ENCODE assay signal across 16 mouse cellular contexts in the genomic region with DNA sequence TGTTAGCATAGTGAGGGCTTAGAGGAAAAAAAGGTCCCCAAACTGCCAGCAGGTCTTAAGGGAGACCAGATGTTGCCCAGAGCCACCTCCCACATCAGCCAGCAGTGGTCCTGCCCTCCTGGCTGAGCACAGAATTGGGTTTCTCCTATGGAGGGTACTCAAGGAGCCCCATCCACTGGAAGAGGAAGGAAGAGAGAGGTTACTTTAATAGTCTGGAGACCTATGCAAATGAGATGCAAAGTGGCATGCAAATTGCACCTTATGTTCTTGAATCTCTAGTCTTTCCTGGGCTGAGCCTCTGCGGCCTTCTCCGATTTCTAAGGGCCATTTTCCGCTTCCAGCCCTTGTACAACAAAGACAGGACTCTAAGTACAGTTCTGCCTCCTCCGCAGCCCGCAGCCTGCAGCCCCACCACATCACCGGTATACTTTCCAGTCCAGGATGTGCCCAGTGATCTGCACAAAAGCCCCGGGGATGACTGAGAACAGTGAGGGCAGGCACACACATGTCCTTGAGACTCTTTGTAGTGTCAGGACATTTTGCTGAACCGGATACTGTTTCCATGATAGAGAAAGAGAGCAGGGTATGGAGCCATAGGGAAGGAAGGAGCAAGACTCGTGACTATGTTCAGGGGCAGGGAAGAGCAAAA. TPM values are rescaled to one million over a fixed set of nuclear protein-coding genes. Genes with fewer than 3 reads are reported as not detected.
DNase-seq lines count a peak whose midpoint lies in the region; ATAC-seq and TF ChIP-seq lines count a peak whose summit lies in the region.
"Had no signal": no experiment of that assay in that cellular context is flagged by ENCODE, and none has a peak within 500 bp of the region (broad histone marks: within the 10 kb centered on the region; RNA-seq: fewer than 3 reads in every experiment).

No protein-coding gene starts in this region.

- TF ChIP-seq POLR2A in CH12.LX (IDR thresholded peaks at IDR 0.05; ENCODE audit: low read depth, low read length), result peak; percentile 81
- TF ChIP-seq POLR2A in ES-Bruce4 (IDR thresholded peaks at IDR 0.05; ENCODE audit: insufficient read depth, low read length), result peak; percentile 26

- no peaks in the 10 kb centered on the region for H3K79me2 ChIP-seq in CH12.LX (replicated peaks; ENCODE audit: control insufficient read depth, extremely low read depth, insufficient read depth, poor library complexity, severe bottlenecking)

- in situ Hi-C loops in CH12.LX (cut with MboI; ENCODE audit: low pct_ligation_motif_present, low pct_unique_long_range_greater_than_20kb, low sequenced_read_pairs), result no loop called here

- DNase-seq in CH12.LX (ENCODE audit: extremely low read depth), result peak; percentile 96
- DNase-seq in embryonic facial prominence, embryonic 14.5 days (ENCODE audit: low spot score), result peak; percentile 33
- peak; percentile 63 for DNase-seq in limb, embryonic 11.5 days (ENCODE audit: low spot score)
- no peak for DNase-seq in T-cell, adult 2 months (ENCODE audit: low spot score)
- DNase-seq in cerebellum, adult 9-10 months, result no peak
- DNase-seq in ovary, adult 18-20 months (ENCODE audit: low spot score), result no peak
- DNase-seq: cerebellum, postnatal 14 days; heart, adult 18-20 months; heart, postnatal 14 days; kidney, adult 2 months; lung, postnatal 4 days; right cerebral cortex, postnatal 4 days had no signal

- dilution Hi-C loops in CH12.LX (cut with MboI; ENCODE audit: extremely low pct_ligation_motif_present, extremely low pct_unique_long_range_greater_than_20kb, low sequenced_read_pairs), result no loop called here

- 29% methylated on average over 9 of the region's 9 CpGs for WGBS in embryonic facial prominence, embryonic 14.5 days
- WGBS in limb, embryonic 11.5 days, result 50% methylated on average over 9 of the region's 9 CpGs

- peak overlapping the region; percentile 39 for H3K27ac ChIP-seq in CH12.LX (ENCODE audit: insufficient read depth, low read depth)
- peak overlapping the region; percentile 96 for H3K27ac ChIP-seq in ES-Bruce4 (ENCODE audit: insufficient read depth, low read length)
- peak overlapping the region; percentile 67 for H3K27ac ChIP-seq in embryonic facial prominence, embryonic 14.5 days (replicated peaks; ENCODE audit: low read depth, low read length)
- H3K27ac ChIP-seq in limb, embryonic 11.5 days (replicated peaks; ENCODE audit: low read depth, low read length), result peak overlapping the region; percentile 73
- H3K27ac ChIP-seq: liver, embryonic 15.5 days had no signal

- no peaks in the 10 kb centered on the region for H3K9me3 ChIP-seq in CH12.LX (replicated peaks; ENCODE audit: low read length)
- H3K9me3 ChIP-seq in ES-Bruce4 (replicated peaks; ENCODE audit: control insufficient read depth, insufficient read depth, low read length, poor library complexity, severe bottlenecking), result no peaks in the 10 kb centered on the region
- H3K9me3 ChIP-seq in embryonic facial prominence, embryonic 14.5 days (ENCODE audit: control insufficient read depth, low read length), result no peaks in the 10 kb centered on the region
- no peaks in the 10 kb centered on the region for H3K9me3 ChIP-seq in limb, embryonic 11.5 days (ENCODE audit: control insufficient read depth, low read length)
- H3K9me3 ChIP-seq: G1E; liver, embryonic 15.5 days had no signal

- no peak; the same call in 1 of the 2 replicates for ATAC-seq in embryonic facial prominence, embryonic 14.5 days (ENCODE audit: low read depth)
- no peak for ATAC-seq in limb, embryonic 11.5 days (ENCODE audit: insufficient number of reproducible peaks, low FRiP score, low TSS enrichment, low read depth)

- H3K27me3 ChIP-seq in CH12.LX (replicated peaks) (no peaks in the 10 kb centered on the region), ES-Bruce4 (ENCODE audit: control insufficient read depth, insufficient read depth, low read length, poor library complexity, severe bottlenecking) (no peaks in the 10 kb centered on the region)
- H3K27me3 ChIP-seq in embryonic facial prominence, embryonic 14.5 days (replicated peaks; ENCODE audit: control insufficient read depth, insufficient read depth, low read length), result no peaks in the 10 kb centered on the region
- H3K27me3 ChIP-seq in limb, embryonic 11.5 days (ENCODE audit: control insufficient read depth, insufficient read depth, low read length), result 0 out of 2 replicates have a peak, but pooled peaks cover 3% of the 10 kb centered on the region

- H3K36me3 ChIP-seq in CH12.LX (replicated peaks in 1 of 2; ENCODE audit: control insufficient read depth in 1 of 2, insufficient read depth in 1 of 2, low read length in 1 of 2), result no peaks in the 10 kb centered on the region
- H3K36me3 ChIP-seq in ES-Bruce4 (ENCODE audit: control insufficient read depth, insufficient read depth, low read length, poor library complexity, severe bottlenecking), result no peaks in the 10 kb centered on the region
- H3K36me3 ChIP-seq in embryonic facial prominence, embryonic 14.5 days (ENCODE audit: control insufficient read depth, insufficient read depth, low read length), result no peaks in the 10 kb centered on the region
- no peaks in the 10 kb centered on the region for H3K36me3 ChIP-seq in limb, embryonic 11.5 days (ENCODE audit: control insufficient read depth, insufficient read depth, low read length)
- H3K36me3 ChIP-seq: G1E; liver, embryonic 15.5 days had no signal

- TF ChIP-seq EP300 in CH12.LX (IDR thresholded peaks at IDR 0.05; ENCODE audit: low read length), result peak; percentile 79
- 0 out of 2 replicates have a peak, but pooled peaks have one; percentile 30 for TF ChIP-seq EP300 in ES-Bruce4 (IDR thresholded peaks at IDR 0.05; ENCODE audit: insufficient read depth, low read depth, low read length)

- TF ChIP-seq RAD21 in CH12.LX (IDR thresholded peaks at IDR 0.05; ENCODE audit: low read depth, low read length), result no peak; the same call in 1 of the 2 replicates

- H3K4me3 ChIP-seq in CH12.LX (replicated peaks in 1 of 3; ENCODE audit: low read depth in 2 of 3, low read length in 2 of 3, poor library complexity in 1 of 3) (peak overlapping the region in 1 of 3 experiments; percentile 19), ES-Bruce4 (ENCODE audit: low read depth, low read length) (peak overlapping the region; percentile 31)
- no peak overlapping the region for H3K4me3 ChIP-seq in embryonic facial prominence, embryonic 14.5 days (ENCODE audit: low read depth, low read length)
- H3K4me3 ChIP-seq in limb, embryonic 11.5 days (ENCODE audit: low read depth, low read length), result no peak overlapping the region
- H3K4me3 ChIP-seq: liver, embryonic 15.5 days; myocyte had no signal

- TF ChIP-seq CTCF in CH12.LX (conservative IDR thresholded peaks at IDR 0.05 in 1 of 2, IDR thresholded peaks at IDR 0.05 in 1 of 2; ENCODE audit: low read depth in 2 of 2, low read length in 2 of 2) (no peak; a peak in 1 of 4 replicates), ES-Bruce4 (IDR thresholded peaks at IDR 0.05; ENCODE audit: low read depth, low read length) (no peak)

- peaks cover 22 to 73% of the 10 kb centered on the region in 2 experiments for H3K4me1 ChIP-seq in CH12.LX (ENCODE audit: control insufficient read depth in 1 of 2, insufficient read depth in 2 of 2)
- peaks cover 15% of the 10 kb centered on the region for H3K4me1 ChIP-seq in ES-Bruce4 (ENCODE audit: control insufficient read depth, insufficient read depth, low read length)
- H3K4me1 ChIP-seq in embryonic facial prominence, embryonic 14.5 days (ENCODE audit: control insufficient read depth, insufficient read depth, low read length), result peaks cover 15% of the 10 kb centered on the region
- H3K4me1 ChIP-seq in limb, embryonic 11.5 days (ENCODE audit: control insufficient read depth, insufficient read depth, low read length), result peaks cover 22% of the 10 kb centered on the region
- H3K4me1 ChIP-seq: liver, embryonic 15.5 days had no signal

- H3K9ac ChIP-seq in CH12.LX (ENCODE audit: insufficient read depth, low read depth) (no peak overlapping the region; the same call in 1 of the 2 replicates), ES-Bruce4 (ENCODE audit: low read depth, poor library complexity, severe bottlenecking) (0 out of 2 replicates have a peak overlapping the region, but pooled peaks have one; percentile 20)
- no peak overlapping the region; the same call in 1 of the 2 replicates for H3K9ac ChIP-seq in embryonic facial prominence, embryonic 14.5 days (ENCODE audit: low read depth, low read length)
- H3K9ac ChIP-seq in limb, embryonic 11.5 days (ENCODE audit: low read length), result no peak overlapping the region; the same call in 1 of the 2 replicates
- H3K9ac ChIP-seq: liver, embryonic 15.5 days had no signal

- H3K4me2 ChIP-seq in CH12.LX (ENCODE audit: insufficient read depth, low read depth, poor library complexity, severe bottlenecking), result no peak overlapping the region
- no peak overlapping the region for H3K4me2 ChIP-seq in embryonic facial prominence, embryonic 14.5 days (ENCODE audit: low read depth, low read length)
- no peak overlapping the region for H3K4me2 ChIP-seq in limb, embryonic 11.5 days (ENCODE audit: low read depth, severe bottlenecking)
- H3K4me2 ChIP-seq: liver, embryonic 15.5 days had no signal

TF ChIP-seq in CH12.LX, 34 proteins besides CTCF, POLR2A, EP300 and RAD21 (continues in another document):
- no peak for TF ChIP-seq ZKSCAN1 (IDR thresholded peaks at IDR 0.05; ENCODE audit: borderline replicate concordance, low read depth, low read length)
- peak; percentile 63; the same call in 1 of the 2 replicates for TF ChIP-seq MYC (IDR thresholded peaks at IDR 0.05; ENCODE audit: low read depth, low read length)
- peak; percentile 48; the same call in 1 of the 2 replicates for TF ChIP-seq MEF2A (IDR thresholded peaks at IDR 0.05; ENCODE audit: borderline replicate concordance, low read depth, low read length)
- no peak for TF ChIP-seq NRF1 (IDR thresholded peaks at IDR 0.05; ENCODE audit: low read depth, low read length)
- TF ChIP-seq PAX5 (IDR thresholded peaks at IDR 0.05; ENCODE audit: low read length), result no peak
- TF ChIP-seq SMC3 (IDR thresholded peaks at IDR 0.05; ENCODE audit: low read depth, low read length), result no peak
- no peak for TF ChIP-seq USF2 (conservative IDR thresholded peaks at IDR 0.05; ENCODE audit: low read depth, low read length)
- TF ChIP-seq KAT2A (IDR thresholded peaks at IDR 0.05; ENCODE audit: insufficient replicate concordance, low read length), result no peak
- no peak for TF ChIP-seq MXI1 (IDR thresholded peaks at IDR 0.05; ENCODE audit: low read depth, low read length)
- peak; percentile 67 for TF ChIP-seq SIN3A (IDR thresholded peaks at IDR 0.05; ENCODE audit: low read length)
- peak; percentile 24; the same call in 1 of the 2 replicates for TF ChIP-seq ELF1 (IDR thresholded peaks at IDR 0.05; ENCODE audit: low read depth, low read length)

RNA-seq across cellular contexts. Expression of a gene that starts 45.8 kb away (rescaled TPM):
- total RNA-seq in CH12.LX (2012; rRNA removed) (16.7 and 17.2 TPM in 2 replicates), CH12.LX (2014; rRNA removed) (6.1 and 6.9 TPM in 2 replicates)
- polyA plus RNA-seq in CH12.LX (2012; ENCODE audit: insufficient read length, low read depth) (12.2 and 12.8 TPM in 2 replicates), ES-Bruce4 (2011; ENCODE audit: insufficient read depth, insufficient read length, low read depth, missing spikeins) (28.6 and 28.7 TPM in 2 replicates)
- 15.2 and 16.3 TPM in 2 replicates for polyA plus RNA-seq in embryonic facial prominence, embryonic 14.5 days (2014; fragmentation: Nextera tagmentation; extraction: Ambion mirVana)
- polyA plus RNA-seq in limb, embryonic 11.5 days (2014; fragmentation: Nextera tagmentation; extraction: Ambion mirVana), result 16.1 and 16.5 TPM in 2 replicates

Comparison
In these comparisons a context has a peak if more than half of its experiments do, and no peak if none do; other contexts are left out.
1. DNase-seq: peak in CH12.LX (single experiment), embryonic facial prominence, embryonic 14.5 days (single experiment) and limb, embryonic 11.5 days (single experiment); none in T-cell, adult 2 months (single experiment), cerebellum, adult 9-10 months (single experiment) and ovary, adult 18-20 months (single experiment).
2. H3K27ac ChIP-seq: peak in every context shown above with its lines; median percentile 96 in ES-Bruce4; 73 in limb, embryonic 11.5 days; 67 in embryonic facial prominence, embryonic 14.5 days; 39 in CH12.LX.